Mouse (Mus musculus) intestine, embryonic 14.5 days (tissue): ENCODE data around the gene Ubald1. TPM values are rescaled to one million over a fixed set of nuclear protein-coding genes. Genes with fewer than 3 reads are reported as not detected.

Source experiments
- ATAC-seq: fragments of 200-750 bp; cut with Nextera tagmentation; replicated peaks from 2 replicates; pipeline ENCODE4 v1.8.0; 2017; ENCODE audit warnings: low read depth, moderate number of reproducible peaks, moderate TSS enrichment, moderate library complexity; ENCODE audit not compliant: low FRiP score, low TSS enrichment
- DNase-seq: peaks from one replicate; pipeline ENCODE4 v3.0.0-alpha.2; 2018; ENCODE audit warnings: low spot score
- H3K27ac ChIP-seq: fragments of 300-500 bp; sonication (generic); 2 replicates; pipeline ENCODE4 v1.5.1; 2014; ENCODE audit warnings: low read depth, mild to moderate bottlenecking, control low read depth
- H3K27me3 ChIP-seq: fragments of 300-500 bp; sonication (generic); replicated peaks from 2 replicates; pipeline ENCODE4 v1.6.1; 2014; ENCODE audit warnings: low read length, control low read depth; ENCODE audit not compliant: control insufficient read depth, insufficient read depth
- H3K36me3 ChIP-seq: fragments of 300-500 bp; sonication (generic); 2 replicates; pipeline ENCODE4 v1.6.1; 2014; ENCODE audit warnings: low read length, control low read depth; ENCODE audit not compliant: control insufficient read depth, insufficient read depth
- H3K4me1 ChIP-seq: fragments of 300-500 bp; sonication (generic); replicated peaks from 2 replicates; pipeline ENCODE4 v1.6.1; 2014; ENCODE audit warnings: low read length, control low read depth, mixed read lengths; ENCODE audit not compliant: control insufficient read depth, insufficient read depth
- H3K4me2 ChIP-seq: fragments of 300-500 bp; sonication (generic); 2 replicates; pipeline ENCODE4 v1.6.1; 2014; ENCODE audit warnings: low read length
- H3K4me3 ChIP-seq: fragments of 300-500 bp; sonication (generic); 2 replicates; pipeline ENCODE4 v1.5.1; 2014; ENCODE audit warnings: low read depth, low read length, control low read depth, mixed read lengths
- H3K9ac ChIP-seq: fragments of 300-500 bp; sonication (generic); 2 replicates; pipeline ENCODE4 v1.6.1; 2014; ENCODE audit warnings: mild to moderate bottlenecking, low read length
- H3K9me3 ChIP-seq: fragments of 300-500 bp; sonication (generic); 2 replicates; pipeline ENCODE4 v1.6.1; 2016; ENCODE audit warnings: low read length, control low read depth; ENCODE audit not compliant: control insufficient read depth
- WGBS: fragments of 180-500 bp; shearing (Covaris S2); extraction: QIAGEN DNeasy Blood & Tissue Kit; methylation state at CpG from one replicate; pipeline ENCODE4 v1.1.7; 2014; 5-methylcytosine and 5-hydroxymethylcytosine counted together
- polyA plus RNA-seq: library from polyadenylated mRNA; unstranded; fragments of >200 nt; fragmentation: Nextera tagmentation; extraction: Ambion mirVana; gene quantifications from 2 replicates; pipeline ENCODE4 v1.2.1, GENCODE M21; 2014

The Ubald1 gene
- polyA plus RNA-seq, 1 experiment from 2014 or later: 39.3 TPM

- 0 out of 2 replicates have a peak, but pooled peaks cover under 1% of the 10 kb centered on the region for H3K36me3 ChIP-seq
- 74% methylated on average over 10 of the region's 10 CpGs for WGBS
- H3K27me3 ChIP-seq: no peaks in the 10 kb centered on the region
- H3K4me1 ChIP-seq: peaks cover 24% of the 10 kb centered on the region
- H3K4me3 ChIP-seq: peak overlapping the region; percentile 91
- ATAC-seq (no peak), DNase-seq (no peak)
- H3K9ac ChIP-seq: peak overlapping the region; percentile 93
- no peaks in the 10 kb centered on the region for H3K9me3 ChIP-seq
- peak overlapping the region; percentile 100 for H3K27ac ChIP-seq
- H3K4me2 ChIP-seq: peak overlapping the region; percentile 73
These were observed 1.6 kb upstream of the Ubald1 start for GRCm38 (mm10) chr16:4881400-4882351.

- DNase-seq: peak; percentile 93
- peak overlapping the region; percentile 100 for H3K27ac ChIP-seq
- peak overlapping the region; percentile 91 for H3K4me3 ChIP-seq
- H3K9ac ChIP-seq: peak overlapping the region; percentile 93
- no peaks in the 10 kb centered on the region for H3K9me3 ChIP-seq
- no peaks in the 10 kb centered on the region for H3K27me3 ChIP-seq
- ATAC-seq: peak; percentile 78
- H3K4me2 ChIP-seq: peak overlapping the region; percentile 73
- WGBS: 0% methylated on average over 40 of the region's 40 CpGs
- H3K4me1 ChIP-seq: peaks cover 35% of the 10 kb centered on the region
- peaks cover 17% of the 10 kb centered on the region for H3K36me3 ChIP-seq
These were observed 399 bp downstream of the Ubald1 start for GRCm38 (mm10) chr16:4879708-4880124.

GRCm38 (mm10) chr16:4879101-4879707 lies 911 bp downstream of the Ubald1 start:
- Histone ChIP-seq H3K27ac (peak overlapping the region; percentile 100), H3K4me3 (peak overlapping the region; percentile 91), H3K9ac (peak overlapping the region; percentile 93), H3K4me2 (peak overlapping the region; percentile 73), H3K36me3 (peaks cover 22% of the 10 kb centered on the region), H3K4me1 (peaks cover 35% of the 10 kb centered on the region), H3K27me3 (no peaks in the 10 kb centered on the region), H3K9me3 (no peaks in the 10 kb centered on the region)
- ATAC-seq (peak; percentile 17), DNase-seq (no peak)
- under 1% methylated on average over 54 of the region's 54 CpGs for WGBS

- peaks cover 35% of the 10 kb centered on the region for H3K4me1 ChIP-seq
- H3K9ac ChIP-seq: peak overlapping the region; percentile 93
- no peaks in the 10 kb centered on the region for H3K27me3 ChIP-seq
- WGBS: 20% methylated on average over 5 of the region's 5 CpGs
- H3K4me3 ChIP-seq: peak overlapping the region; percentile 91
- peak overlapping the region; percentile 73 for H3K4me2 ChIP-seq
- no peaks in the 10 kb centered on the region for H3K9me3 ChIP-seq
- peak overlapping the region; percentile 100 for H3K27ac ChIP-seq
- peak; percentile 69 for DNase-seq
- peak; percentile 13 for ATAC-seq
- peaks cover 29% of the 10 kb centered on the region for H3K36me3 ChIP-seq
These were observed 1.8 kb downstream of the Ubald1 start for GRCm38 (mm10) chr16:4878192-4878885.

- no peaks in the 10 kb centered on the region for H3K9me3 ChIP-seq
- 75% methylated on average over 3 of the region's 3 CpGs for WGBS
- no peaks in the 10 kb centered on the region for H3K27me3 ChIP-seq
- H3K27ac ChIP-seq: peak overlapping the region; percentile 100
- H3K4me2 ChIP-seq: peak overlapping the region; percentile 73
- H3K9ac ChIP-seq: peak overlapping the region; percentile 93
- no peak for DNase-seq
- no peak for ATAC-seq
- peak overlapping the region; percentile 91; the same call in 1 of the 2 replicates for H3K4me3 ChIP-seq
- peaks cover 35% of the 10 kb centered on the region for H3K4me1 ChIP-seq
- peaks cover 31% of the 10 kb centered on the region for H3K36me3 ChIP-seq
These were observed 2.4 kb downstream of the Ubald1 start for GRCm38 (mm10) chr16:4877701-4878100.

GRCm38 (mm10) chr16:4877195-4877594 lies 2.9 kb downstream of the Ubald1 start:
- peaks cover 34% of the 10 kb centered on the region for H3K36me3 ChIP-seq
- peaks cover 35% of the 10 kb centered on the region for H3K4me1 ChIP-seq
- 78% methylated on average over 4 of the region's 4 CpGs for WGBS
- no peaks in the 10 kb centered on the region for H3K9me3 ChIP-seq
- H3K27ac ChIP-seq: peak overlapping the region; percentile 100; the same call in 1 of the 2 replicates
- ATAC-seq: no peak
- H3K4me2 ChIP-seq: peak overlapping the region; percentile 73
- no peaks in the 10 kb centered on the region for H3K27me3 ChIP-seq
- 0 out of 2 replicates have a peak overlapping the region, but pooled peaks have one; percentile 91 for H3K4me3 ChIP-seq
- no peak overlapping the region; the same call in 1 of the 2 replicates for H3K9ac ChIP-seq
- DNase-seq: no peak

- Histone ChIP-seq H3K4me1 (peaks cover 25% of the 10 kb centered on the region), H3K4me2 (no peak overlapping the region), H3K27me3 (no peaks in the 10 kb centered on the region), H3K4me3 (no peak overlapping the region), H3K36me3 (peaks cover 34% of the 10 kb centered on the region), H3K27ac (no peak overlapping the region), H3K9ac (no peak overlapping the region), H3K9me3 (no peaks in the 10 kb centered on the region)
- DNase-seq (no peak), ATAC-seq (no peak)
- WGBS: 76% methylated on average over 8 of the region's 8 CpGs
These were observed 4.0 kb downstream of the Ubald1 start for GRCm38 (mm10) chr16:4876033-4876680.
